Mouse (Mus musculus): ENCODE measurements around the gene Adsl. TPM values are rescaled to one million over a fixed set of nuclear protein-coding genes. Genes with fewer than 3 reads are reported as not detected.
"Not testable (repeated sequence)": the region's sequence is repeated elsewhere in the genome, so short reads cannot be mapped to it uniquely, and the experiment has no call there.

Gene Adsl
- polyA plus RNA-seq, 1 experiment from 2014 or later: 147 TPM

GRCm38 (mm10) chr15:80921781-80922180 lies 26.5 kb upstream of the Adsl start:
- no peak for ATAC-seq (ENCODE audit: insufficient read depth, low FRiP score, low read depth)

DNA sequence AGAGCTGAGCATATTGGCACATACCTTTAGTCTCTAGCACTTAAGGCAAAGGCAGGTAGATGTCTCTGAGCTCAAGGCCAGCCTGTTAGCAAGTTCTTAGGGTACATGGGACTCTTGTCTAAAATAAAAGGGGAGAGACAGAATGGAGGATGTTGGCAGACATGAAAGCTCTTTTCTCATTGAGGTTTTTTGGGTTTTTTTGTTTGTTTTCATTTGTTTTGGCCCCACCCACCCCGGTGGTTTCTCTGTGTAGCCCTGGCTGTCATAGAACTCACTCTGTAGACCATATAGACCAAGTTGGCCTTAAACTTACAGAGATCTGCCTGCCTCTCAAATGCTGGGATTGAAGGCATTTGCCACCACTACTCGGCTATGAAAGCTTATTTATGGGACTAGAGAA lies 24.1 kb upstream of the Adsl start:
- 84% methylated on average over 2 of the region's 2 CpGs for WGBS
- ATAC-seq (ENCODE audit: insufficient read depth, low FRiP score, low read depth): no peak
- H3K36me3 ChIP-seq: peaks cover 36% of the 10 kb centered on the region

More at GRCm38 (mm10) chr15:80921781-80922180, 26.5 kb upstream of the Adsl start:
- Histone ChIP-seq H3K9me3 (no peaks in the 10 kb centered on the region), H3K4me2 (no peak overlapping the region), H3K4me1 (no peaks in the 10 kb centered on the region), H3K27me3 (replicated peaks) (no peaks in the 10 kb centered on the region), H3K9ac (no peak overlapping the region), H3K36me3 (peaks cover 43% of the 10 kb centered on the region), H3K4me3 (replicated peaks) (no peak overlapping the region), H3K27ac (no peak overlapping the region)
- 77% methylated on average over 4 of the region's 4 CpGs for WGBS

DNA sequence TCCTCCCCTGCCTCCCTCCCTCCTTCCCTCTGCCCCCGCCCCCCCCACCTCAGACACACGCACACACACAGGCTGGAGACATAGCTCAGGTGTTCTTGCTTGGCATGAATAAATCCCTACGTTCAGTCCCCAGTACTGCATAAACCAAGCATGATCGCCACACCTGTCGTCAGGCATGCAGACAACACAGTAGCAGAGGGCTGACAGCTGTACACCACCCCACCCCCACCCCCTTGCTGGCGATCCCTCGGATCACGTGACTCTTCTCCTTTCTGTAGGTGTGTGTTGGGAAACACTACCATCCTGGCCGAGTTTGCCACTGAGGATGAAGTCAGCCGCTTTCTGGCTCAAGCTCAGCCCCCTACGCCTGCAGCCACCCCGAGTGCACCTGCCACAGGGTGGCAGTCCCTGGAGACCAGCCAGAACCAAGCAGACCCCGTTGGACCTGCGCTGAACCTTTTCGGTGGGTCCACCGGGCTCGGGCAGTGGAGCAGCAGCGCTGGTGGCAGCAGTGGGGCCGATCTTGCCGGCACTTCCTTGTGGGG lies 19.4 kb upstream of the Adsl start:
- no peak overlapping the region for H3K27ac ChIP-seq
- H3K9me3 ChIP-seq: no peaks in the 10 kb centered on the region
- no peaks in the 10 kb centered on the region for H3K4me1 ChIP-seq
- WGBS: 79% methylated on average over 20 of the region's 20 CpGs
- H3K27me3 ChIP-seq (replicated peaks): no peaks in the 10 kb centered on the region
- peaks cover 25% of the 10 kb centered on the region for H3K36me3 ChIP-seq
- no peak for ATAC-seq (ENCODE audit: insufficient read depth, low FRiP score, low read depth)
- no peak overlapping the region for H3K9ac ChIP-seq
- no peak overlapping the region for H3K4me3 ChIP-seq (replicated peaks)
- H3K4me2 ChIP-seq: no peak overlapping the region

More for the DNA sequence above, 24.1 kb upstream of the Adsl start:
- Histone ChIP-seq H3K4me1 (no peaks in the 10 kb centered on the region), H3K27me3 (replicated peaks) (no peaks in the 10 kb centered on the region), H3K9me3 (no peaks in the 10 kb centered on the region), H3K4me3 (replicated peaks) (no peak overlapping the region), H3K9ac (no peak overlapping the region), H3K27ac (no peak overlapping the region), H3K4me2 (no peak overlapping the region)

DNA sequence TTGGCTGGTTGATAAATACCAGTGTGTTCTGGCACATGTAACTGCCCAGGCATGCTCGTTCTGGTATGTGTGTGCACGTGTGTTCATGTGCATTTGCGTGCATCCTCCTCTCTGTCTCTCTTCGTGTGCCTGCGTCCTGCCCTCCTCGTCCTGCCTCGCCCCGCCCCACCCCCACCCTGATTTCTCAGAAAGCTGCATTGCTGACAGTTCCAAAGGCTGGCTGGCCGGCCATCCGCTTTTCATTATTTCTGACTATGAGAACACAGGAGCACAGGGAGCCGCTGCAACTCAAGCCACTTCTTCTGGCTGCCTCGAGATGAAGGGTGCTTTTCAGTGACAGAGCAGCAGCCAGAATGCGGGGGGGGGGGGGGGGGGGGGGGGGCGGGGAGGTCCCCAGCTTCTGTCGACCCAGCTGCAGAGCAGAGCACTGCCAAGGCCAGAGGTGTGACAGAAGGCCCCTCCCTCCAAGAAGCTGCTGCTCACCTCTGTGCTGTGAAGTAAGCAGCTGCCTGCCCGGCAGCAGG lies 18.2 kb upstream of the Adsl start:
- H3K4me1 ChIP-seq: no peaks in the 10 kb centered on the region
- 32% methylated on average over 14 of the region's 16 CpGs for WGBS
- peaks cover 19% of the 10 kb centered on the region for H3K36me3 ChIP-seq
- H3K4me2 ChIP-seq: no peak overlapping the region
- no peaks in the 10 kb centered on the region for H3K27me3 ChIP-seq (replicated peaks)
- ATAC-seq (ENCODE audit: insufficient read depth, low FRiP score, low read depth): no peak
- no peaks in the 10 kb centered on the region for H3K9me3 ChIP-seq
- H3K4me3 ChIP-seq (replicated peaks): no peak overlapping the region
- H3K27ac ChIP-seq: no peak overlapping the region
- no peak overlapping the region for H3K9ac ChIP-seq

DNA sequence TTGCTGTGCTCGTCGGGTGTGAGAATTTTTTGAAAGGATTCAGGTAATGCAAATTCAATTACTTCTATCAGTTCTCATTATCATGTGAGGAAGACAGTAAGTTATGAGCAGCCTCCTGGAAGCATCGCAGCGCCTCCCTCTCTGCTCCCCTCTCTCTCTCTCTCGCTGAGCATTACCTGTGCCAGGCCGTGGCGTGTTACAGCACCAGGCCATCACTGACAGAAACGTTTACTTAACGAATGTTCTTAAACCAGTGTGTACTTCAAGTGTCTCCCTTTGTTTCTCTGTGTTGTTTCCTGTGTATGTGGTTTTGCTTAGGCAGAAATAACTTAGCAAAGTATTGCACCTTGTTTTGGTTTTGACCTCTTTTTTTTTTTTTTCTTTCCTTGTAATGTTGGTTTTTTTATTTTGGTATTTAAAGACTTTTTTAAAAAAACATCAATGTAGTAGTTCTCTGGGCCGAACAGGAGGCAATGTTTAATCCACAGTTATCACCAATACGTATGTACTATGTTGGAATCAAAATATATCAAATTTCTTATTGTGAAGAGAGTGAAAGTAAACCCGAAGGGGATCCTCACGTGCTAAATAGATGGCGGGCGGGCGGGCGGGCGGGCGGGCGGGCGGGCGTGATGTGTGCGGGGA lies 17.5 kb upstream of the Adsl start:
- H3K4me1 ChIP-seq; H3K9ac ChIP-seq; ATAC-seq (ENCODE audit: insufficient read depth, low FRiP score, low read depth); H3K4me3 ChIP-seq (replicated peaks); H3K27ac ChIP-seq; H3K27me3 ChIP-seq (replicated peaks); H3K4me2 ChIP-seq; H3K9me3 ChIP-seq: not testable (repeated sequence)
- peaks cover 16% of the 10 kb centered on the region; the same call in 1 of the 2 replicates for H3K36me3 ChIP-seq
- 79% methylated on average over 23 of the region's 23 CpGs for whole genome bisulfite sequencing

DNA sequence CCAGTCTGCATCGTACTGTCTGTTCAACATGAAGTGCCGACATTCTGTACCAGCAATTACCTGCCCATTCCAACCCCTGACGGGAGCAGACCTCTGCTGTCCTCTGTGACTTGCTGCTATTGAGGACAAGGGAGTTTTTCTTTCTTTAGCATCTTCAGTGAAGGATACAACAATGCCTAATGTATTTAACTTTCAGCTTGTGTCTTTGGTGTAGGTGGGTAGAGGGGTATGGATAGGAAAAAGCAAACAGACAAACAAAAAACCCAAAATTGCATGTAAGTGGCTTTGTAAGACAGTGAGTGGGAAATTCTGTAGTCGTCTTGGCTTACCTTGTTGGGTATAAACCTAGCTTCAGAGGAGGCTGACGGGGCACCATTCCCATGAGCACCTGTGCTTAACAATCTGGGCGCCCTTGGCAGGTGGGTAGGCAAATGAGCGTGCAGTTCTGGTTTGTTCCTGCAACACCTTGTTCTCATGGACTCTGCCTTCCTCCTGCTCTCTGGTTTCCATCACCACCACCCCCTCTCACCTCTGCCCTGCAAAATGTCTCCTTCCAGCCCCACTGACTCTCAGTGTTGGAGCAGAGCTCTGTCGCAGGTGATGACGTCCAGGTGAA lies 16.8 kb upstream of the Adsl start:
- no peaks in the 10 kb centered on the region for H3K4me1 ChIP-seq
- no peaks in the 10 kb centered on the region for H3K9me3 ChIP-seq
- H3K4me3 ChIP-seq (replicated peaks): no peak overlapping the region
- WGBS: 89% methylated on average over 9 of the region's 9 CpGs
- H3K27ac ChIP-seq: no peak overlapping the region
- no peak overlapping the region for H3K4me2 ChIP-seq
- H3K9ac ChIP-seq: no peak overlapping the region
- ATAC-seq (ENCODE audit: insufficient read depth, low FRiP score, low read depth): no peak
- H3K36me3 ChIP-seq: peaks cover 13% of the 10 kb centered on the region; the same call in 1 of the 2 replicates
- no peaks in the 10 kb centered on the region for H3K27me3 ChIP-seq (replicated peaks)

- Histone ChIP-seq H3K9ac (no peak overlapping the region), H3K27me3 (replicated peaks) (no peaks in the 10 kb centered on the region), H3K4me1 (no peaks in the 10 kb centered on the region), H3K9me3 (no peaks in the 10 kb centered on the region), H3K4me3 (replicated peaks) (no peak overlapping the region), H3K27ac (no peak overlapping the region), H3K4me2 (no peak overlapping the region), H3K36me3 (peaks cover 5% of the 10 kb centered on the region; the same call in 1 of the 2 replicates)
- ATAC-seq (ENCODE audit: insufficient read depth, low FRiP score, low read depth): no peak
- WGBS: 88% methylated on average over 5 of the region's 5 CpGs
Measured at GRCm38 (mm10) chr15:80934841-80935240, 13.4 kb upstream of the Adsl start.

DNA sequence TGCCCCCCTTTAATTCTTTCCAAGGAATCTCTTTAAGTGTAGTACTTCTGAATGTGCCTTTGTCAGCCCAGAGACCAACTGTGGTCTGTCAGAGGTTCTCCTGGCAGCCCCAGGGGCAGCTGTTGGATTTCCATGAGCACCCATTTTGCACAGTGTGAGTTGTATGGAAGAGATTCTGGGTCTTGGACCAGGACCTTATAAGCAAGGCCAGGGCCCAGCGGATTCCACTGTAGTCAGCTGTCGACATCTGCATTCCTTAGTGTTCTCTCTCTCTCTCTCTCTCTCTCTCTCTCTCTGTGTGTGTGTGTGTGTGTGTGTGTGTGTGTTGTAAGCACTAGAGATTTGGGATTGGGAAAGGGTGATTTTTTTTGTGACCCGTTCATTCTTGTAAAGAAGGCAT lies 11.6 kb upstream of the Adsl start:
- no peak overlapping the region for H3K4me2 ChIP-seq
- 54% methylated on average over 3 of the region's 3 CpGs for WGBS
- H3K27ac ChIP-seq: no peak overlapping the region
- H3K4me1 ChIP-seq: no peaks in the 10 kb centered on the region
- H3K36me3 ChIP-seq: peaks cover 5% of the 10 kb centered on the region; the same call in 1 of the 2 replicates
- no peaks in the 10 kb centered on the region for H3K9me3 ChIP-seq
- no peaks in the 10 kb centered on the region for H3K27me3 ChIP-seq (replicated peaks)
- ATAC-seq (ENCODE audit: insufficient read depth, low FRiP score, low read depth): no peak
- no peak overlapping the region for H3K9ac ChIP-seq
- no peak overlapping the region for H3K4me3 ChIP-seq (replicated peaks)

GRCm38 (mm10) chr15:80938615-80939014 lies 9.7 kb upstream of the Adsl start:
- Histone ChIP-seq H3K36me3 (0 out of 2 replicates have a peak, but pooled peaks cover under 1% of the 10 kb centered on the region), H3K27ac (no peak overlapping the region), H3K9me3 (no peaks in the 10 kb centered on the region), H3K4me3 (replicated peaks) (no peak overlapping the region), H3K27me3 (replicated peaks) (no peaks in the 10 kb centered on the region), H3K4me2 (no peak overlapping the region), H3K9ac (no peak overlapping the region), H3K4me1 (no peaks in the 10 kb centered on the region)
- 79% methylated on average over 4 of the region's 4 CpGs for WGBS
- ATAC-seq (ENCODE audit: insufficient read depth, low FRiP score, low read depth): no peak

GRCm38 (mm10) chr15:80939401-80939800 lies 8.9 kb upstream of the Adsl start:
- WGBS: 80% methylated on average over 5 of the region's 5 CpGs
- H3K9ac ChIP-seq: no peak overlapping the region
- H3K4me2 ChIP-seq: no peak overlapping the region
- ATAC-seq (ENCODE audit: insufficient read depth, low FRiP score, low read depth): no peak
- H3K4me1 ChIP-seq: no peaks in the 10 kb centered on the region
- no peak overlapping the region for H3K4me3 ChIP-seq (replicated peaks)
- H3K27ac ChIP-seq: no peak overlapping the region
- no peaks in the 10 kb centered on the region for H3K9me3 ChIP-seq
- H3K36me3 ChIP-seq: no peaks in the 10 kb centered on the region
- no peaks in the 10 kb centered on the region for H3K27me3 ChIP-seq (replicated peaks)

DNA sequence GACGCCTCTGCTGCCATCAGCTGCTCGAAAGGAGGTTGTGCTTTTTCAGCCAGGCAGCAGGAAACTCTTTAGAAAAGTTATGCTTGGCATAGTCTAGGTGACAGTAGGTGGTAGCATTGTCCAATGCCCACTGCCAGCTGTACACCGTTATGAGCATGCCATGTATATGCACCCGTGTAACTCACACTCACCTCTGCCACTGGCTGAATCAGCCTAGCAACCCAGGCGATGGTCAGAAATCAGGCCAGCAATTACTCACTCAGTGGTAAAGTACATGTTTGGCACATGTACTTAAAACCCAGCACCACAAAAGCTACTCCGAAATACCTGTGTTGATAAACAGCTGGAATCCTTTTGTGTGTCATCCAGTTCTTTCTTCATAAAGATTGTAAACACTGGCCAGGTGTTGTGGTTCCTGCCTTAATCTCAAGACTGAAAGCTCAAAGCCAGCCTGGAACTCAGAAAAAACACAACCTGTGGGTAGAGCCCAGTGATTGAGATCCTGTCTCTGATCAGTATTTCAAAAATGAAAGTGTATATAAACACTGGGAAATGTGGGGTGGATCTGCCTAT lies 6.7 kb upstream of the Adsl start:
- H3K27ac ChIP-seq: no peak overlapping the region
- no peak overlapping the region for H3K4me2 ChIP-seq
- no peak overlapping the region for H3K4me3 ChIP-seq (replicated peaks)
- ATAC-seq (ENCODE audit: insufficient read depth, low FRiP score, low read depth): no peak
- no peaks in the 10 kb centered on the region for H3K36me3 ChIP-seq
- H3K9ac ChIP-seq: no peak overlapping the region
- WGBS: 71% methylated on average over 6 of the region's 6 CpGs
- H3K9me3 ChIP-seq: no peaks in the 10 kb centered on the region
- H3K4me1 ChIP-seq: no peaks in the 10 kb centered on the region
- no peaks in the 10 kb centered on the region for H3K27me3 ChIP-seq (replicated peaks)

GRCm38 (mm10) chr15:80945851-80946250 lies 2.4 kb upstream of the Adsl start:
- H3K4me2 ChIP-seq: no peak overlapping the region
- H3K27me3 ChIP-seq (replicated peaks): no peaks in the 10 kb centered on the region
- H3K4me1 ChIP-seq: peaks cover 9% of the 10 kb centered on the region
- WGBS: 56% methylated on average over 3 of the region's 3 CpGs
- no peaks in the 10 kb centered on the region for H3K9me3 ChIP-seq
- no peak overlapping the region for H3K9ac ChIP-seq
- no peak for ATAC-seq (ENCODE audit: insufficient read depth, low FRiP score, low read depth)
- H3K36me3 ChIP-seq: no peaks in the 10 kb centered on the region
- H3K4me3 ChIP-seq (replicated peaks): no peak overlapping the region
- no peak overlapping the region for H3K27ac ChIP-seq

All from stomach, embryonic 15.5 days (tissue).